Mouse (Mus musculus) midbrain, embryonic 10.5 days (tissue): Measurements from ENCODE around the gene Cx3cr1. TPM values are rescaled to one million over a fixed set of nuclear protein-coding genes. Genes with fewer than 3 reads are reported as not detected.

Source experiments
- DNase-seq: peaks from one replicate; pipeline ENCODE4 v3.0.0-alpha.2; 2017; ENCODE audit warnings: low spot score
- H3K27ac ChIP-seq: fragments of 300-500 bp; sonication (generic); replicated peaks from 2 replicates; pipeline ENCODE4 v1.5.1; 2016; ENCODE audit warnings: mild to moderate bottlenecking
- H3K27me3 ChIP-seq: fragments of 300-500 bp; sonication (generic); 2 replicates; pipeline ENCODE4 v1.6.1; 2016; ENCODE audit warnings: low read depth, mild to moderate bottlenecking; ENCODE audit not compliant: poor library complexity, severe bottlenecking
- H3K36me3 ChIP-seq: fragments of 300-500 bp; sonication (generic); 2 replicates; pipeline ENCODE4 v1.6.1; 2016; ENCODE audit warnings: mild to moderate bottlenecking, moderate library complexity
- H3K4me1 ChIP-seq: fragments of 300-500 bp; sonication (generic); 2 replicates; pipeline ENCODE4 v1.6.1; 2016
- H3K4me3 ChIP-seq: fragments of 300-500 bp; sonication (generic); 2 replicates; pipeline ENCODE4 v1.5.1; 2016; ENCODE audit warnings: mild to moderate bottlenecking, moderate library complexity
- H3K9me3 ChIP-seq: fragments of 300-500 bp; sonication (generic); replicated peaks from 2 replicates; pipeline ENCODE4 v1.6.1; 2016; ENCODE audit warnings: mild to moderate bottlenecking
- WGBS: fragments of 180-500 bp; shearing (Covaris S2); methylation state at CpG from one replicate; pipeline ENCODE4 v1.1.7; 2016; 5-methylcytosine and 5-hydroxymethylcytosine counted together
- polyA plus RNA-seq: library from polyadenylated mRNA; unstranded; fragments of >200 nt; fragmentation: Nextera tagmentation; extraction: Ambion mirVana; gene quantifications from 2 replicates; pipeline ENCODE4 v1.2.1, GENCODE M21; 2016

Gene Cx3cr1
- polyA plus RNA-seq, 1 experiment from 2014 or later, result 5.9 TPM

- H3K27ac ChIP-seq, result no peak overlapping the region
- WGBS, result 89% methylated on average over 5 of the region's 5 CpGs
- H3K9me3 ChIP-seq, result no peaks in the 10 kb centered on the region
- H3K4me1 ChIP-seq, result no peaks in the 10 kb centered on the region
- DNase-seq, result no peak
- H3K4me3 ChIP-seq, result no peak overlapping the region
- no peaks in the 10 kb centered on the region for H3K27me3 ChIP-seq
- H3K36me3 ChIP-seq, result peaks cover 98% of the 10 kb centered on the region
Observed at GRCm38 (mm10) chr9:119926497-119926896, 143.2 kb downstream of the Cx3cr1 start.

DNA sequence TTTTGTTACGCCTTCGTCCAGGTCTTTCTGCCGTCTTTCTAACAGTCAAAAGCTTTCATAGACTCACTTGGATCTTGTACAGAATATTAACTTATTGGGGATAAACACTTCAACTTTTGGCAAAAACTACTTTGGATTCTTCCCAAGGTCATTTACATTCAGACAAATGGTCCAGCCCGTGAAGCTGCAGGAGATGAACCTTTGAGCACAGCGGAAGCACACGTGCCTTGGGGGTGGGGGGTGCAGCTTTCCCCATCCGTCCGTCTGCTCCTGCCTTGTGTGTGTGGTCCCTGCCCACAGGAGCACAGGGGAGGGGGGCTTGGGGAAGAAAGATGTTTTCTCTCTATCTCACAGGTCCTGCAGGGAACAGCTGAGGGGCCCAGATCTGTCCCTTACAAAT lies 143.9 kb downstream of the Cx3cr1 start:
- peaks cover 98% of the 10 kb centered on the region for H3K36me3 ChIP-seq
- 91% methylated on average over 8 of the region's 8 CpGs for WGBS
- DNase-seq, result no peak
- no peak overlapping the region for H3K4me3 ChIP-seq
- H3K9me3 ChIP-seq, result no peaks in the 10 kb centered on the region
- H3K4me1 ChIP-seq, result no peaks in the 10 kb centered on the region
- H3K27me3 ChIP-seq, result no peaks in the 10 kb centered on the region
- no peak overlapping the region for H3K27ac ChIP-seq

- Histone ChIP-seq H3K4me3 (no peak overlapping the region), H3K4me1 (no peaks in the 10 kb centered on the region), H3K27ac (no peak overlapping the region), H3K9me3 (no peaks in the 10 kb centered on the region), H3K27me3 (no peaks in the 10 kb centered on the region), H3K36me3 (peaks cover 98% of the 10 kb centered on the region)
- DNase-seq, result no peak
- WGBS, result 94% methylated on average over 16 of the region's 16 CpGs
Observed at GRCm38 (mm10) chr9:119925120-119925657, 144.5 kb downstream of the Cx3cr1 start.

DNA sequence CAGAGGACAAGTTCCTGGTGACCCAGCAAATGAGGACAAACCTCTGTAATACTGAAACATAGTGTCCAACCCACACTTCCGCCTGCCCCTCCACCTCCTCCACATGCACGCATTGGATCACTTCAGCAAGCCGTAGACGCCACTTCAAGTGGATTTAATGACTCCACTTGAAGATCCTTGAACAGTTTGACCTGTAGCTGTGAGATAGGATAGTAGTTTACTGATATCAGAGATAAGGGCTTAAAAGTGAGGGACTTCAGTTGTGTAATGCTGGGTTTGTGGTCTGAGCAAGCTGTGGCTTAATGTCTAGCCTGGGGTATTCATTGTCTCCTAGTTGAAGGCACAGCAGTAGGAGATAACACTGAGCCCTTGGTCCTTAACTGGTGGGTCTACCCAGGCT lies 146.2 kb downstream of the Cx3cr1 start:
- Histone ChIP-seq H3K27me3 (no peaks in the 10 kb centered on the region), H3K4me1 (no peaks in the 10 kb centered on the region), H3K9me3 (no peaks in the 10 kb centered on the region), H3K4me3 (no peak overlapping the region), H3K27ac (no peak overlapping the region), H3K36me3 (peaks cover 98% of the 10 kb centered on the region)
- WGBS, result 95% methylated on average over 4 of the region's 4 CpGs
- no peak for DNase-seq

DNA sequence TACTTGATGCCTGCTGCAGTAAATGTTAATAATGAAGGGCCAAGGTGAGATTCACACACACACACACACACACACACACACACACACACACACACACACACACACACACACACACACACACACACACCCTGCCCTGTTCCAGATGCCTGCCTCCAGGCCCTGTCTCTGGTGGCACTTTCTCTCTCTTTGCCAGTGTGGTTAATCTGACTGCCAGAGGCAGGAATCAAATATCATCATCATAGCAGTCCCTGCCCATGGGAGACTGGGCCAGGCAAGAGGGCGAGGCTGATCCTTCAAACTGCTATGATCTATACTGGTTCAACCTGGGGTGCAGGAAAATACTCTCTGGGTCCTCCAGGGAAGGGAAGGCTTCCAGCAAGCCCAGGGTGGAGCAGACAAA lies 149.8 kb downstream of the Cx3cr1 start:
- Histone ChIP-seq H3K9me3 (no peaks in the 10 kb centered on the region), H3K36me3 (peaks cover 92% of the 10 kb centered on the region), H3K27me3 (no peaks in the 10 kb centered on the region), H3K4me1 (no peaks in the 10 kb centered on the region), H3K4me3 (no peak overlapping the region), H3K27ac (no peak overlapping the region)
- WGBS, result 78% methylated on average over 1 of the region's 1 CpGs
- no peak for DNase-seq

DNA sequence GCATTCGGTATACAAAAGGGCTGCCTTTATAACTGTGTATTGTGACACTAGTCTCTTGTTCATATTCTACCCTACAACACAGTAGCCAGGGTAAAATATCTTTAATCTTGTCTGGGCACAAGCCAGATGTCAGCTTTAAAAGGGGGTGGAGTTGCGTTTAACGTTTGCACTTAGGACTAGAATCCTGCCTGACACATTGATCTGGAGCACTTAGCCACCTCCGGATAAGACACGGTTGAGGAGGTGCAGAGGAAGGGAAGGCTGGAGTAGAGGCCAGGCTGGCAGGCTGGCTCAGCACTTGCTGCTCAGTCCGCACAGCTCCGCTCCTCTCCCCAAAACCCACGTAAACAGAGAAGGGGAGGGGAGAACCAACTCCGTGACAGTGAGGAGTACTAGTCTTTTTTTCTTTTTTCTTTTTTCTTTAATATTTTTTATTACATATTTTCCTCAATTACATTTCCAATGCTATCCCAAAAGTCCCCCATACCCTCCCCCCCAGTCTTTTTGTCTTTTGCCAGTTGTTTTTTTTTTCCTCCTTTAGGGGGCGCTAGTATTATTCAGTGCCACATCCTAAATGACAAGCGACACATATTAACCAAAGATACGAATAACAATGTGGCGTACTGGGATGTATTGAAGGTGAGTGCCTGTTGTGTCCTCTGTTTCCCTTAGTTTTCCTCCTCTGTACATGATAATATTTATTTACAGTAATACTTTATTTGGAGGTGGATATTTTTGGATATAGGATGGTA lies 156.4 kb downstream of the Cx3cr1 start:
- H3K36me3 ChIP-seq, result peaks cover 91% of the 10 kb centered on the region
- H3K4me3 ChIP-seq, result no peak overlapping the region
- DNase-seq, result no peak
- H3K27me3 ChIP-seq, result no peaks in the 10 kb centered on the region
- H3K9me3 ChIP-seq, result no peaks in the 10 kb centered on the region
- 79% methylated on average over 13 of the region's 13 CpGs for WGBS
- no peaks in the 10 kb centered on the region for H3K4me1 ChIP-seq
- H3K27ac ChIP-seq, result no peak overlapping the region

DNA sequence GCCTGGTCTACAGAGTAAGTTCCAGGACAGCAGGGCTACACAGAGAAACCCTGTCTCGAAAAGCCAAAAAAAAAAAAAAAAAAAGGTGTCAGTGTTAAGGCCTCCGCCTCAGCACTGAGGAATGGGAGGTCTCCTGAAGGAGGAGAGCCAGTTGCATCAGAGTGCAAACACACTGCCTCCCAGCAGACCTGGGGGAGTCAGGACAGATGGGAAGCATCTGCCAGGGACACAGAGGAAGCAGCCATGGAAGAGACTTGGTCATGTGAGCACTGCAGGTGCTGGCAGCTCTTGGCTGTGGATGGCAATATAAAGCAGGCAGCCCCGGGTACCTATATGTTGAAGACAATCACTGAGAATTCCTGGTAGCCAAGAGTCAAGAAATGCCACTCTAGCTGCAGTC lies 159.7 kb downstream of the Cx3cr1 start:
- Histone ChIP-seq H3K9me3 (no peaks in the 10 kb centered on the region), H3K4me1 (no peaks in the 10 kb centered on the region), H3K27me3 (no peaks in the 10 kb centered on the region), H3K36me3 (peaks cover 96% of the 10 kb centered on the region), H3K4me3 (no peak overlapping the region), H3K27ac (no peak overlapping the region)
- no peak for DNase-seq
- WGBS, result 81% methylated on average over 3 of the region's 3 CpGs

DNA sequence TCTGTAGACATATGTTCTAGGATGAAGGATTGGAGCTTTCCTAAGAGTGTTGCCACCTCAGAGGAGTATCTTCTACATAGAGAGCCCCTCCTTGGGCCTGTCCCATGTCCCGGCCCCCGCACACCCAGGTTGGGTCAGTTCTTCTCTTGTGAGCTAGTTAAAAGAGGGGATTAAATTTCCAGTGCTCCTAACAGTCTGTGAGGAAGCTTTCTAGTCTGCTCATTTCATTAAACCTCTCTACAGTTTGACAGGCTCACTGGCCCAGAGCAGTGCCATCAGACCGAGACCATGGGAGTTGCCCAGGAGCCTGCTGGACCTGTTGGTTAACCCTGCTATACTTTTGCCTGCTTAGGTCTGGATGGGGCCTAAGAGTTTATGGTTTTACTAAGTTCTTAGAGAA lies 161.0 kb downstream of the Cx3cr1 start:
- WGBS, result 95% methylated on average over 3 of the region's 3 CpGs
- DNase-seq, result no peak
- Histone ChIP-seq H3K9me3 (no peaks in the 10 kb centered on the region), H3K27me3 (no peaks in the 10 kb centered on the region), H3K4me3 (no peak overlapping the region), H3K27ac (no peak overlapping the region), H3K36me3 (peaks cover 96% of the 10 kb centered on the region), H3K4me1 (no peaks in the 10 kb centered on the region)

DNA sequence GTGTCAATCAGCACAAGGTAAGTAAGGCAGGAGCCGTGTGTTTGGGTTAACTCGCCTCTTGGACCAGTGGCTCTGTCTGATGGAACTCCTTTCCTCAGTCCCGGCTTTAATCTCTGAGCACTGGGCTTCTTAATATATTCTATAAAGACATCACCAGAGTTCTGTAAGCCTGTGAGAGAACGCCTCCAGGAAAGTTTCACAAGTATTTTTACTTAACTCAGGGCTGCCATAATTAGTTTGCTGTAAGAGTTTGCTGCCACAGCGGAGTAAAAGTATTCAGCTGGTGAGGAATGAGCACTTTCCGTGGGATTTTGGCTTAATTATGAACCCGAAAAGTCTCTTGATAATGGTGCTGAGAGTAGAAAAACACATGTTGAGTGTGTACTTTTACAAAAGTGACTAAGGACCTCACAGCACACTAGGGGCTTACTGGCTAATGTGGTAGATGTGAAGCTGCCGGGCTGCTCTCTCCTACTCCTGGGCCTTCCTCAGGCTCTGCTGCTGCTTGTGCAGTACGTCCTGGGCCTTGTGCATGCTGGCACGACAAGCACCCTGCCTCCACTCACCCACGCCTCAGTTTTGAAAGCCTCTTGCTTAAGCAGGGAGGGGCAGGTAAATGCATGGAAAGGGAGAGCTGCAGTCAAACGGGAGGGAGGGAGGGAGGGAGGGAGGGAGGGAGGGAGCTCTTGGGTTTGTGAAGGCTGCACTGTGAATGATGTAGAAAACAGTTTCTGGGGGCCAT lies 167.1 kb downstream of the Cx3cr1 start:
- Histone ChIP-seq H3K27me3 (no peaks in the 10 kb centered on the region), H3K27ac (no peak overlapping the region), H3K4me3 (no peak overlapping the region), H3K4me1 (no peaks in the 10 kb centered on the region), H3K9me3 (no peaks in the 10 kb centered on the region), H3K36me3 (peaks cover 59% of the 10 kb centered on the region)
- DNase-seq, result no peak
- 86% methylated on average over 12 of the region's 12 CpGs for WGBS

- Histone ChIP-seq H3K36me3 (peaks cover 29% of the 10 kb centered on the region), H3K9me3 (no peaks in the 10 kb centered on the region), H3K27ac (no peak overlapping the region), H3K4me1 (peaks cover 18% of the 10 kb centered on the region), H3K4me3 (no peak overlapping the region), H3K27me3 (no peaks in the 10 kb centered on the region)
- 85% methylated on average over 2 of the region's 2 CpGs for WGBS
- DNase-seq, result no peak
Observed at GRCm38 (mm10) chr9:119899446-119899845, 170.2 kb downstream of the Cx3cr1 start.

GRCm38 (mm10) chr9:119895040-119895721 lies 174.5 kb downstream of the Cx3cr1 start:
- Histone ChIP-seq H3K4me3 (peak overlapping the region; percentile 99), H3K4me1 (peaks cover 24% of the 10 kb centered on the region), H3K27me3 (peaks cover 19% of the 10 kb centered on the region), H3K9me3 (no peaks in the 10 kb centered on the region), H3K27ac (peak overlapping the region; percentile 93), H3K36me3 (no peaks in the 10 kb centered on the region)
- WGBS, result 2% methylated on average over 57 of the region's 71 CpGs
- no peak for DNase-seq

- Histone ChIP-seq H3K36me3 (no peaks in the 10 kb centered on the region), H3K4me3 (peak within 1 kb of the TSS; percentile 99), H3K27ac (peak within 1 kb of the TSS; percentile 93), H3K4me1 (peaks cover 29% of the 10 kb centered on the region), H3K27me3 (peaks cover 20% of the 10 kb centered on the region), H3K9me3 (no peaks in the 10 kb centered on the region)
- DNase-seq, result peak; percentile 99
- 5% methylated on average over 34 of the region's 34 CpGs for WGBS
Observed at GRCm38 (mm10) chr9:119894339-119895009, 175.2 kb downstream of the Cx3cr1 start, which contains the start of gene Wdr48. TSS of gene Wdr48 (plus strand) at chr9:119894878.
